Mouse (Mus musculus) heart, postnatal 14 days (tissue): ENCODE results near the gene Hdac6. TPM values are rescaled to one million over a fixed set of nuclear protein-coding genes. Genes with fewer than 3 reads are reported as not detected.
A peak's percentile ranks its signal among the peaks of the same experiment; 100 is the strongest.

Experiments
- DNase-seq, 2 experiments: peaks; one replicate each; pipeline ENCODE4 v3.0.0; 2021 to 2022
- intact Hi-C: fragments of 180-260 bp; cut with DNase I; formaldehyde crosslinking; loops from one replicate; pipeline ENCODE4 v1.15.1; 2025
- long read RNA-seq, 2 experiments: library from polyadenylated mRNA; stranded (forward); transcript quantifications; one replicate each; pipeline ENCODE4 v2.0.0; 2021
- total RNA-seq, 2 experiments: library from RNA; stranded (reverse); gene quantifications; 2 replicates each; pipeline ENCODE4 v1.2.3; 2021

The Hdac6 gene
- total RNA-seq: 10 to 100 TPM; 13.0 to 14.7 TPM
- long read RNA-seq, experiment 1, full-length matches to known transcripts: 14 of 26 reads
- long read RNA-seq, experiment 1, partial matches to known transcripts: 9 of 26 reads
- long read RNA-seq, experiment 1, other reads (novel, unspliced or antisense): 3 of 26 reads
- long read RNA-seq, experiment 2, full-length matches to known transcripts: 18 of 26 reads
- long read RNA-seq, experiment 2, partial matches to known transcripts: 3 of 26 reads
- long read RNA-seq, experiment 2, other reads (novel, unspliced or antisense): 5 of 26 reads

DNA sequence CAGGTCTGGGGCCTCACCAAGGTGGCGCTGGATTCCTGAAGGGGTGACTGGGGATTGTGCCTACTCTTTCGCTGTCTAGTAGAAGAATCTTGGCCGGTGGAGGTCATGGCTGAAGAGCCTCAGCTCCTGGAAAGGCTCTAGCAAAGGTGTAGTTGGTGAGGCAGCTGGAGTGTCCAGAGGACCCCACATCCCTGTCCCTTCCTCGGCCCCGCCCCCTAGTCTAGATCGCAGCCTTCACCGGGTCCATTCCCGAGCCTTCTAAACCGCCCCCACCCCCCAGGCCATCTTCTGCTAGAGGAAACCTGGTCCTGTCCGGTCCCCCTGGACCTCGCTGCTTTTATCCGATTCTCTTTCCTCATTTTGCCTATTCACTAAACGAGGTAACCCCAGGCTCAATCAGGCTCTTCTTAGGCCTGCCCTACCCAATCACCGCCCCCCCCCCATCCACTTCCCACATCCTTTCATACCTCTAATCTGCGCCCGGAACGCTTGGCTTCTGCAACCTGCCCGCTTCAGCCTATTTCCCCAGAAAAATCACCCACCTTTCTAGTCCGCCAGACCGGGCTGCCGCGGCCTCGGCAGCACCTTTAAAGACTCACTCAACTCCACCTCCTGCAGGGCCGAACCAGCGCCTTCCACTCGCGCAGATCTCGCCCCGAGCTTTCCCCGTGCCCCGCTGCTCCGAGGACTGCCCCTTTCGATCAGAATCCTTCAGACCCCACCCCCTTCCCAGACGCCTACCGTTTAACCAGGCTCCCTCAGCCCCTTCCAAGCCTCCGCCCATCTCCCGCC lies at the start of gene Hdac6:
Gene Hdac6, minus strand, starts transcription at position 782 of the 792 bp plus-strand sequence.
- no peak for DNase-seq
- intact Hi-C loops: loop anchor here (5.0 kb wide), 1 partner anchor 45 kb away; no protein-coding TSS in a partner anchor

DNA sequence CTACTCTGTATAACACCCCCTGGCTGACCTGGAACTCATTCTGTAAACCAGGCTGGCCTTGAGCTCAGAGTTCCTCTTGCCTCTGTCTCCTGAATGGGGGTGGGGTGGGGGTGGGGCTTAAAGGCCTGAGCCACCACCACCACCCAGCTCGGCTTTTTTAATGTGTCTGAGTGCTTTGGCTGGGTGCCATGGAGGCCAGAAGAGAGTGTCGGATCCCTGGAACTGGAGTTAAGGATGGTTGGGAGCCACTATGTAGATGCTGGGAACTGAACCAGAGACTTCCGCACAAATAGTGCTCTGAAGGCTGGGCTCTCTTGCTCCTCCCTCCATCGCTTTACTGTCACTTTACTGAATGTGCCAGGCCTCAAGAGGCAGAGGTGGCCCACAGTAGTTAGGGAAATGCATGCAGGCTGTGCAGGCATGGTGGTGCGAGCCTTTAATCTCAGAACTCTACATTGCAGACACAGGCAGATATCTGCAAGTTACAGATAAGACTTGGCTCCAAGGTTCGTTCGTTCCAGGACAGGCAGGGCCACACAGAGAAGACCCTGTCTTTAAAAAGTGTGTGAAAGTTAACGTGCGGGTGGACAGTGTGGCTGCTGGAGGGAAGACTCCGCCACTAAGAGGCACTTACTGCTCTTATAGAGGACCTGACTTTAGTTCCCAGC lies 45.5 kb upstream of the Hdac6 start:
- DNase-seq: no peak
- intact Hi-C loops: no loop called here

DNA sequence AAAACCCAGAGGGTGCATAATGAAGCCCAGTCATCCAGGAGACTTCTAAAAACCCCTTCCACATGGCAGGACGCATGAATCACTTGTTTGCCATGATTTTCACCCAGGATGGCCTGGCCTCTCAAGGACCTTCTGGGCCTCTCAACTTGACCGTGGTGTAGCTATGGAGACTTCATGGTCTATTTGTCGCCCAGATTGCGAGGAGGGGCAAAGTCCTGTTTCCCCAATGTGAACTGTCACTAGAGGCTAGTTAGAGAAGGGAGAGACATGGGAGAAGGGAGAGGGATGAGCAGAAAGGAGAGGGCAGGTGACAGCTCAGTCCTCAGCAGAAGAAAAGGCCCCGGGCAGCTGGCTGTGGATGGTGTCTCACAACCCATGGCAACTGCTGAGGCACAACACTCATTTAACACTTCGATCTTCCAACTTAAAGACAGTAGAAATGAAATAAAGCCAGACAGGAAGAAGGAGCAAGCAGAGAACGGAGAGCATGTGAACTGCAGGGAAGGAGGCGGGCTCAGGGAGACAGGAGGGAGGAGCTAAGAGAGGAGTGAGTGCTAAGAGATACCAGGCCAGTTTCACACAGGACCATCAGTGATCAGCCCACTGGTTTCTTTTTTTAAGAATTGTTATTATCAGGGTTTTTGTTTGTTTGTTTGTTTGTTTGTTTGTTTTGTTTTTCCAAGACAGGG lies 44.8 kb upstream of the Hdac6 start:
- intact Hi-C loops: no loop called here

DNA sequence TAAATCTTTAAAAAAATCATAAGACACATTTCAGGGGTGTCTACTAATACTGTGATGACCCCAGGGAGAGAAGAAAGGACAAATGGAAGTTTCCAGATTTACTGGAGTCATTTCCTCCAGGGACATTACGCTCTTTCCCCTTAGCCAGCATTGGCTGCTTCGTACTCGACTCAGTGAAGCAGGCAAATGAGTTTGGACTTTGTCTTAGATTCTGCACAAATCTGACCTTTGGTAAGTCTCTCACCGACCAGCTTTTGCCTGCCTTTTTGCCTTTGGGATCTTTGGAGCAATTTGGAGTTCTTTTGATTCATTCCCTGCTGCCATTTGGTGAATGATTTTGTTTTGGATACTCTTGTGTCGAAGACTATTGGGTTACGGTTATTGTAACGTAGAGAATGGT lies 33.7 kb upstream of the Hdac6 start:
- intact Hi-C loops: no loop called here
- no peak for DNase-seq

More for the DNA sequence above, 44.8 kb upstream of the Hdac6 start:
- DNase-seq: no peak

DNA sequence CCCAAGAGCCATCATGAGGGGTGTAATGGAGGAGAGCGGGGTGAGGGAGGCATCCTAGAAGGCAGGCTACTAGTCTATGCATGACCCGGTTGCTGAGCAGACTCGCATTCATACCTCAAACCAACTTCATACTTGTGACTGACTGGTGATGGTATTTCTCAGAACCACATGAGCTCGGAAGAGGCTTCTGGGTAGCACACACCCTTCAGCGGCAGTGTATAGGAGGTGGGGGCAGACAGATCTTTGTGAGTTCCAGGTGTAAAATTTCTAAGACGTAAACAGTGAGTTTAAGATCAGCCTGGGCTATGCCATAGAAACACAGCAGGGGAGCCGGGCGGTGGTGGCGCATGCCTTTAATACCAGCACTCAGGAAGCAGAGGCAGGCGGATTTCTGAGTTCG lies 30.2 kb upstream of the Hdac6 start, which contains the start of gene Gata1:
Gene Gata1, minus strand, starts transcription at position 180 of the 400 bp plus-strand sequence.
- intact Hi-C loops: no loop called here
- no peak for DNase-seq

DNA sequence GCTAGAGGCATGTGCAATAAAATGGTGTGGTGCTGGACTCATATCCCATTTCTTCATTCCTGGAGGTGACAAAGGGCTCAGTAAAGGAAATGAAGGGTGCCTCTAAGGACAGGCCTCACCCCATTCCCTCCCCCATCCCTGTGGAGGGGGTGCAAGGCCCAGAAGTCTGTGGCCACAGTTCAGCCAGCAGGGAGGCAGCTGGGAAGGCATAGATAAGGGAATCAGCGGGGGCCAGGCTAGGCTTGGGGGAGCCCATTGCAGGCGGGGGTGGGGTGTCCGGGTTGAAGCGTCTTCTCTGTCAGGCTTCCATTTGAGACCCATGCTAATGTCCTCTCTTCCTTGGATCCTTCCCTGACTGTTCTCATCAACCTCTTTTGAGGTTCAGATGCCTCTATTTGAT lies 23.6 kb upstream of the Hdac6 start:
- intact Hi-C loops: no loop called here
- no peak for DNase-seq

DNA sequence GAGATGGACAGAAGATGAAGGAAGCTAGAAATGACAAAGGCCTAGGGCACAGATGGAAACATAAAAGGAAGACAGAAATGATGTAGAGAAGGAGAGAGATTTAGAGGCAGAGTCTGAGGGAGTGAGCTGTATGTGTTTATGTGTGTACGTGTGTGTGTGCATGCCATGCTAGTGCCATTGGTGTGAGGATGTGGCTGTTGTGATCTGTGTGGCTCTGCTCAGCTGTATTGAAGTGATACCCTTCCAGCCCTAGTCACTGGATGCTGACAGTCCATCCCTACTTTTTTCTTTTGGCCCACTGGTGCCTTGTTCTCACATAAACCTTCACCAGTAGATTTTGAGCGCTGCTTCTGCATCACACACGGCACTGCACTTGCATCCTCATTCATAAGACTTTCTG lies 21.2 kb upstream of the Hdac6 start:
- no peak for DNase-seq
- intact Hi-C loops: no loop called here

DNA sequence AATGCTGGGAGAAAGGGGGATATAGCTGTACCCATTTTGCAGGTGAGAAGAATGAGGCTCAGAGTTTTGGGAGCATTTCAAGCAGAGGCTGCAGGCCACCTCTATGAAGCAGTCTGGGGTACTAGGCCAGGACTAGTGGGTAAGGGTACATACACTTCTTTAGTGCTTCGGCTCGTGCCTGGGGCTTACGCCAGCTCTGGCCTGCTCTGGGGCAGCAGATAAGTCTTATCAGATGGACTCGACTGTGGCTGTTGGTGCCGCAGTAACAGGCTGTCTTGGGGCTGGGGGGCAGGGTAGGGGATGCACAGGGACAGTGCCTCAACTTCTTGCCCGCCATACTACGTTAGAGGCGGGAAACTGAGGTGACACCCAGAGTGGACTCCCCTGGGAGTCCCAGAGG lies 20.5 kb upstream of the Hdac6 start:
- no peak for DNase-seq
- intact Hi-C loops: no loop called here

DNA sequence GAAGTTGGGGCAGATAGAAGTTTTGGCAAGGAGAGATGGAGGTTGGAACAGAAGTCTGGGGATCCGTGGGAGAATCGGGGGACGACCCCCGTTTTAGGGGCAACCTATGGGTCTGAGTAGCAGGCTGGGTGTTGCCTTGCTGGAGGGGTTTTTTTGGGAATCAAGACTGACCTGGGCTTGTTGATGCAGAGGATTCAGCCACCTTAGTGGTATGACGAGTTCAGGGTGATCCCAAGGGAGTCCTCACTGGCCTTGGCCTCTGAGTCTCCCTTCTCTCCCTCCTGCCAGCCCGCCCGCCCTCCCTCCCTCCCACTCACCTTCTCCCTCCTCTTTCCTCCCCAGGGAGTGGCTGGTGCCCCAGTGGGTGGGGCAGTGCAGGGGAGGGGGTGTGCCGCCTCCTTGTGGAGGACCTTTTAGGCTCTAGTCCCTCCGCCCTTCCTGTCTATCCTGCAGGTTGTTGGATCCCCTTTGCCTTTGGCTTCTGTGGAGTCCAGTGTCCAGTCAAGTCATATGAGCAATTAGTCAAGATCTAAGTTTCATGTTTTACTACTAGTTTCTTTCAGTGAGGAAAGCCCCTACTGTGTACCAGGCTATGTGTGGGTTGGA lies 20.0 kb upstream of the Hdac6 start:
- intact Hi-C loops: no loop called here
- no peak for DNase-seq

DNA sequence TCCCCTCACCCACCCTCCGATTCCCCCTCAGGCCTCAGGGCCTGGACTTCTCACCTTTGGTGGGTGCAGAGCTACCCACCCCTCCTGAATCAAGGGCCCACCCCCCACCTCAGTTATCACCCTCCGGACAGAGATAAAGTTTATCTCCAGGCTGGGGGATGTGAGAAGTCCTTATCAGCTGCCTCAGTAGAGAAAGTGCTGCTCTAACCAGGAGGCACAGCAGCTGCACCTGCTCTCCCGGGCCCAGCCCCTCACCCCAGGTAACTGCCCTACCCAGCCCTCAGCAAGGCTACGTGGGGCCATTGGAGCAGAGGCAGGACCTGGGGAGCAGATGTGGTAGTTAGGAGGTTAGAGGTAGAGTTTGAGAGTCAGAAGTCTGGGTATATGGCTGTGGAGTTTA lies 18.5 kb upstream of the Hdac6 start:
- no peak for DNase-seq
- intact Hi-C loops: no loop called here

DNA sequence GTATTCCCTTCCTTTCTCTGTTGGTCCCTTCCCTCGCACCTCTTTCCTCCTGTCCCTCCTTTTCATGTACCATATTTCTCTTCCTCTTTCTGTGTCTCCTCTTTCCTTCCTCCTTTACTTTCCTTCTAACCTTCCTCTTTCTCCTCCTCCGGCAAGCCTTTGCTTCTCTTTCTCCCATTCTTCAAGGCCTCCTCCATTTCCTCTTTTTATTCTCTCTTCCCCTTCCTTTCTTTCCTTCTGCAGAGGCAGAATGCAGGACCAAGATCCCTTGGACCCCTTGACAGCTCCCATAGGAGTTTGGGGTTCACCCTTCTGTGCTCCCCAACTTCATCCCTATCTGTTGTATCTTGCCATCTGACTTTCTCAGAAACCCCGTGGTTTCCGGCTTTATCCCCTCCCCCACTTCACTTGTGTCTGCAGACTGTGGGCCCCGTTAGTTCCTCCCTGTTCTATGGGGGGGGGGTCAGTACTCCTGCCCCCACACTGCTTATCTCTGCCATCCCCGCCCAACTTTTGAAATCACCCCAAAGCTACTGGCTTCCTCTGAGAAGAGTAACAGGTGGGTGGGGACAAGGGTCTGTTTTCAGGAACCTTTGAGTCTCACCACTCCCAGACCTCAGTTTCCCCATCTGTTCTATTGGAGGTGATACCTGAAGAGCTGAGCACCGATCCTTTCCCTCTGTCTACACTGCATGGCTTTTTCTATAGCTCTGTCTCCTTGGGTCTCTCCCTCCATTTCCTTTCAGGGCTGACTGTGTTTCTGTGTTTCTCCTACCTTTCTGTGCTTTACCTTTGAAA lies 16.3 kb upstream of the Hdac6 start:
- intact Hi-C loops: no loop called here
- no peak for DNase-seq

DNA sequence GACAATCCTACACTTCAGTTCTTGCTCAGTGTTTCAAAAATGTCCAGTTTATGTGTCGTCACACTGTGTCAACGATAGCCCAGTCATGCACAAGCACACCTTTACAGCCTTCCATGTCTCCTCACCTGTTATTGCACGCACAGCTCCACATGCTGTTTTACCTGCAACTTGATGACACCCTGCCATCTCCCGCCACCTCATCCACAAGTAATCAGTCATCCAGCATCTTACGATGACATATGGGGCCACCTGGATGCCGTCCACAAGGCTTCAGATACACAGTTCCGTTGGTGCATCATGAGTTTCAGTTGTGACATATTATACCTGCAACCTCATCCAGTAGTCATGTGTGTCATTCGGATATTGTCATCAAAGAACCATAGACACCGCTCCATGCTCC lies 11.2 kb upstream of the Hdac6 start:
- intact Hi-C loops: no loop called here
- DNase-seq: no peak

DNA sequence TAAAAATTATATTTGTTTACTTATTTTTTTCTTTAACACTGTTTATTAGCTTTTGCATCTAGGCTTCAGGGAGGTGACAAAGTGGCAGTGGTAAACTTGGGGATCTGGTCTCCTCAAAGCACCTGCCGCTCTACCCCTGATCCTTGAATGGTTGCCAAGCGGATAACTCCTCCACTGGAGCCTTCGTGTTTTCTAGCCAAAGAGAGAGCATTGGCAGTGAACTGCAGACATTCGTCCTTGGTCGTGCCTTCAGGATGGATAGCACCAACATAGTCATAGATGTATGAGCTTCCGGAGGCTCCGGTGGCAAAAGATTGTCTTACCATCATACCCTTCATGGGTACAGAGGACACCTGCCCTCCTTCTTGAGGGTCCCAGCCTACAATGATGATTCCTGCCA lies 2.4 kb upstream of the Hdac6 start:
- DNase-seq: no peak
- intact Hi-C loops: no loop called here

DNA sequence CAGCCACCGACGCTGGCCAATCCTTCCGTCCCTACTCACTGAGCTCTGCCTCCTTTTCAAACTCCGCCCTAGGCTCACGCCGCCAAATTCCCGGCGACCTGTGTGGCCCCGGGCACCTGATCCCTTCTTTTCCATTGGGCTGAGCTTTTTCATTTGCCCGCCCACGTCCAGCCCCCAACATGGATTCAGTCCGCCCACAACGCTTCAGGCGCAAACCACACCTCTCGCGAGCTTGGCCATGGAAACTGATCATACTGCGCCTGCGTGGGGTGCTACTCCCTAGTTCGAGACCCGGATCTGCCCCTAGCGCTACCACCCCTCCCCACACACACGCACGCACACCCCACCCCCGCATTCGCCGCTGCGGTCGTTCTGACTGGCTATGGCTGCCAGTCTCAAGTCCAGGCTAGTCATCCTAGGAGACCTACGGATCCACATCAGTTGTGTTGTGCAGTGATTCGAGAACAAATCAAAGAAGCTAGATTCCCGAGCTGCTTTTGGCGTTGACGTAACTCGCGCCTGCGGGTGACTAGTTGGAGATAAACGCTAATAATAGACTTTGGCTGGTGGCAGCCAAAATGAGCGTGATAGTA lies 307 bp upstream of the Hdac6 start:
- DNase-seq: peak; percentile 90 to 91
- intact Hi-C loops: loop anchor here (5.0 kb wide), 1 partner anchor 46 kb away; no protein-coding TSS in a partner anchor

DNA sequence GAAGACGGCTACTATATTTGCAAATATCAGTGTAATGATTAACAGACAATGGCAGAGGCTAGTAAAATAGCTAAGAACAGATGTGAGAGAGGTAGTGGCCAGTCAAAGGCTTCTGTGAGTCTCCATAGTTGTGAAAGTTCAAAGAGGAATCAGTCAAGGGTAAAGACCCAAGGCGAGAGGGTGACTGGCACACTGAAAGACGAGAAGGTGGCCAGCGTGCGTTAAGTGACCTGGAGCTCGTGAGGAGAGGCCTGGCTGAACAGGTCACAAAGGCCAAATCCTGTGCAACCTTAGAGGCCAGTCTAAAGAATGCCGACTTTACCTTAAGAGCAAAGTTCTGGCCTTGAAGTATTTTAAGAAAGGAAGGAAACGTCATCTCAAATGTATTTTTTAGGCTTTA lies 2.1 kb downstream of the Hdac6 start:
- intact Hi-C loops: loop anchor here (5.0 kb wide), 1 partner anchor 43 kb away; no protein-coding TSS in a partner anchor
- DNase-seq: no peak

DNA sequence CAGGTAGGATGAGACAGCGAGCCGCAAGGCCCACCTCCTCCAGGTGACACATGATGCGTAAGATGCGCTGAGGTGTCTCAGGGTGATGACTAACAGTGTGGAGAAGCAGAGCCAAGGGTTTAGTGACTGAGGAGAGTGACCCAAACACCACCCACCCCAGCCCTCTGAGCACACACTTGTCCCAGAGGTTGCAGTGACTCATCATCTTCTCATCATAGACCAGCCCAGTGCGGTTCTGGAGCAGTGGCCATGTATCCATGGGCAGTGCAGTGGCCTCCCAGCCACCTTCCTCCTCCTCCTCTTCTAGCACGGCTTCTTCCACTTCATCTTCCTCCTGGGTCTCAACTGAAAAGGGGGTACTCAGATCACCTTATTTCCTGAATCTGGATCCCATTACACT lies 10.0 kb downstream of the Hdac6 start:
- intact Hi-C loops: no loop called here
- DNase-seq: no peak

DNA sequence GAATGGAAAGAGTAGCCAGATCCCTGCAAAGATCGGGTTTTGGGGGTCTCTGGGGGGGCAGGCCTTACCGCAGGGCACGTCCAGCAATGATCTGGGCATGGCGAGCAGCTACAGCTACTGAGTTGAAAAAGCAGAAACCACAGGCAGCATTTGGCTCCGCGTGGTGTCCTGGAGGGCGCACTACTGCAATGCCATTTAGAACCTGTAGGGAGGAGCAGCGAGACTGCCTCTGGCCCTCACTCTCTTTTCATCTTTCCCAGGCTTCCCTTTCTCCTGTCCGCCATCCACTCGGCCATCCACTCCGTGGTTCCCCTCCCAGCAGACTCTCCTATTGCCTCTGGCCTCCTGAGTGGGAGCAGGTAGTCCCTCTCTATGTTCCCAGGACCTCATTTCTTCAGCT lies 10.8 kb downstream of the Hdac6 start:
- DNase-seq: no peak
- intact Hi-C loops: no loop called here

DNA sequence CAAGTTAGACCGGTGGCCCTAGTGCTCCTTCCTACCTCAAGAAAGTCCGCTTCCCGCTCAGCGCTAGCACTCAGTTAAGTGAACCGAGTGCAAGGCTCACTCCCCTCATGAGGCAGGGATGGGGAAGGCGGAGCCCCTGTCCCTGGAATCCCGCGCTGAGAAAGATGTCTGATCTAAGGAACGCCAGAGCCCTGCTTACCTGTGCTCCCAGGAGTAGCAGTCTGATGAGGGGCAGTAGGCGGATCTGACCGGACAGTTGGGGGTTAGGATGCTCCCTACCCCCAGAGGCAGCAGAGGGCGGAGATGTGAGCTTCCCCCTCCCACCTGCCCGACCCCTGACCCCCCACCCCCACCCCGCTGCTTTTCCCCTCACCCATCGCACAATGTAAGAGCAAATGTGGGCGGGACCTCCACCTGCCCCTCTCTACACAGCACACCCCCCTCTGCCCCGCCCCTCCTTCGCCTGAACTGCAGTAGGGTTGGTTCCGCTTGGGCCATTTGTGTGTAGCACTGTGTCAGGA lies 19.4 kb downstream of the Hdac6 start, which contains the start of gene Eras:
Gene Eras, minus strand, starts transcription at position 338 of the 521 bp plus-strand sequence.
- intact Hi-C loops: no loop called here
- DNase-seq: no peak

DNA sequence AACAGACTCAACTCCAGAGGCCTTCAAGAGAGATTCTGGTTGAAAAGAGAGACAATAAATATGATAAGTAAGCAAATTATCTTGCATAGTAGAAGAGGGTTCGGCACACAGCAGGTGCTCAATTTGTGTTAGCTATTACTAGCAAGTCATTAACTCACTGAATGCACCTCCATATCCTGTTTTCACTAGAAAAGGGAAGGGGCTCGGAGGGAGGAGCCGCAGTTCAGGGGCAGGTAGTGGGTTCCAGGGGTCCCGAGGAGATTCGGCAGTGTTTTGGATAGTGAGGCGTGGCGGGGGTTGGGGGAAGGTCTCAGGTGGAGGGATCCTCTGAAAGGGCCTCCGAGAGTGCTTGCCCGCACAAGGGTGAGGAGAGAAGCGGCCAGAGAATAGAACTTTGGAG lies 20.6 kb downstream of the Hdac6 start:
- intact Hi-C loops: no loop called here
- no peak for DNase-seq
